ENCODE assay signal across 8 mouse cellular contexts in the genomic region with DNA sequence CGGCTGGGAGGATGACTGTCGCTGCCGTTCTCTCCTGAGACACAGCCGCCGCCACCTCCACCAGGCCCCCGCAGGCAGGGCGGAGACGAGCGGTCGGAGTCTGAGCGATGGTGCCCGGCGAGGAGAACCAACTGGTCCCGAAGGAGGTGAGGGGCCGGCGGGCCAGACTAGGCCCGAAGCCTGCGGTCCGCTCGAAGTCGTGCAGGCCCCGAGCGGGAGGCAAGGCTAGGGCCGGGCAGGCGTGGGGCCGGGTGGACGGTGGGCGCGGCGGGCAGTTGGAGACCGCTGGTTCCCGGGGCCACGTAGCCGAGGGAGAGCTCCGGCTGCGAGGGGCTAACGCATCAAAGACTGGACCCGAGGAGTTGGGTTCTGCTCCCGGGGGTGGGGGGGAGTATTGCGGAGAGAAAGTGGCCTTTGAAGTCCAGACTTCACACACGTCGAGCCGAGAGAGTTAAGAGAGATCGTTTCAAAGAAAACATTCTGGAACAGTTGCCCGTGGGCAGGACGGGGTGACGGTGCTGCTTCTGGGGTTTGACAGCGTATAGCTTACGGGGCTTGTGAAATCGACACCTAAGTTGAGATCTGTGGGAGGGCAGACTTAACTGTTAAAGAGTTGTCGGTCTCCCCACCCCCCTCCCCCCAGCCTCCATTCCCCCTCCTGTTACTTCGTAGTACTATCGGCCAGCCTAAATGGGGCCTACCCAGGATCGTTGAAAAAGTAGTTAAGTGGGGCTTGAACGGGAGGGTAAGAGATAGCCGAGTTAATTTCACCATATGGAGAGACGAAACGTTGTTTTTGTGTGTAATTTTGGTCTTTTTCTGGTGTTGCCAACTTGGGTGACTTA. TPM values are rescaled to one million over a fixed set of nuclear protein-coding genes. Genes with fewer than 3 reads are reported as not detected.
DNase-seq lines count a peak whose midpoint lies in the region; ATAC-seq lines count a peak whose summit lies in the region.

No protein-coding gene starts in this region.

- ATAC-seq in heart, embryonic 11.5 days (replicated peaks; ENCODE audit: insufficient number of reproducible peaks, low FRiP score, low TSS enrichment) = peak; percentile 66
- peak; percentile 49 for ATAC-seq in CD4-positive, CD25-positive, alpha-beta regulatory T cell, adult 4 months
- peak; percentile 61; the same call in 1 of the 2 replicates for ATAC-seq in heart, embryonic 13.5 days (ENCODE audit: extremely low read depth, insufficient number of reproducible peaks, low FRiP score, low TSS enrichment)

- H3K27ac ChIP-seq in heart, embryonic 11.5 days (ENCODE audit: low read depth, low read length) = peak overlapping the region; percentile 99
- peak overlapping the region; percentile 92 for H3K27ac ChIP-seq in brown adipose tissue, adult 24 weeks (replicated peaks; ENCODE audit: low read depth, low read length)
- peak overlapping the region; percentile 100 for H3K27ac ChIP-seq in heart, embryonic 13.5 days (replicated peaks)

- H3K4me1 ChIP-seq in heart, embryonic 11.5 days (ENCODE audit: control insufficient read depth, insufficient read depth, low read length) = peaks cover 27% of the 10 kb centered on the region
- H3K4me1 ChIP-seq in brown adipose tissue, adult 24 weeks (ENCODE audit: control insufficient read depth, insufficient read depth, insufficient read length, low read length) = peaks cover 11% of the 10 kb centered on the region
- H3K4me1 ChIP-seq in heart, embryonic 13.5 days = peaks cover 47% of the 10 kb centered on the region

- peak overlapping the region; percentile 92 for H3K4me2 ChIP-seq in heart, embryonic 11.5 days
- H3K4me2 ChIP-seq in heart, embryonic 13.5 days = peak overlapping the region; percentile 73

- peak overlapping the region; percentile 98 for H3K4me3 ChIP-seq in heart, embryonic 11.5 days (ENCODE audit: low read depth, low read length)
- H3K4me3 ChIP-seq in brown adipose tissue, adult 24 weeks (ENCODE audit: insufficient read depth, low read depth, low read length) = peak overlapping the region; percentile 86
- H3K4me3 ChIP-seq in heart, embryonic 13.5 days = peak overlapping the region; percentile 96

- H3K9me3 ChIP-seq in heart, embryonic 11.5 days (replicated peaks; ENCODE audit: control insufficient read depth, low read length) = no peaks in the 10 kb centered on the region
- no peaks in the 10 kb centered on the region for H3K9me3 ChIP-seq in heart, embryonic 13.5 days

- H3K9ac ChIP-seq in heart, embryonic 11.5 days (ENCODE audit: low read depth, low read length) = peak overlapping the region; percentile 100
- H3K9ac ChIP-seq in heart, embryonic 13.5 days = peak overlapping the region; percentile 100

- no peak for DNase-seq in heart, postnatal 4 days
- DNase-seq in liver = peak; percentile 64
- peak; percentile 82 for DNase-seq in neural tube, embryonic 10.5 days (ENCODE audit: extremely low spot score, low spot score)
- DNase-seq in right cerebral cortex, postnatal 4 days = no peak

- no peaks in the 10 kb centered on the region for H3K36me3 ChIP-seq in heart, embryonic 11.5 days (ENCODE audit: control insufficient read depth, insufficient read depth, low read length)
- H3K36me3 ChIP-seq in heart, embryonic 13.5 days = peaks cover under 1% of the 10 kb centered on the region; the same call in 1 of the 2 replicates

- under 1% methylated on average over 58 of the region's 58 CpGs for WGBS in heart, embryonic 11.5 days (ENCODE audit: insufficient replicate concordance)
- WGBS in heart, embryonic 13.5 days = under 1% methylated on average over 58 of the region's 58 CpGs

- no peaks in the 10 kb centered on the region for H3K27me3 ChIP-seq in heart, embryonic 11.5 days (ENCODE audit: control insufficient read depth, insufficient read depth, low read length)
- no peaks in the 10 kb centered on the region for H3K27me3 ChIP-seq in heart, embryonic 13.5 days (replicated peaks)

RNA-seq across cellular contexts. Expression of a gene that starts 0.5 kb away (rescaled TPM):
- 76.5 and 92.2 TPM in 2 replicates for polyA plus RNA-seq in heart, embryonic 11.5 days (2014; fragmentation: Nextera tagmentation; extraction: Ambion mirVana)
- total RNA-seq in heart, postnatal 4 days (2021) = 10 to 100 TPM; 90.9 to 91.6 TPM
- polyA plus RNA-seq in CD4-positive, CD25-positive, alpha-beta regulatory T cell, adult 4 months (2017; shearing (Covaris generic)) = 10 to 100 TPM; 16.1 to 23.4 TPM
- 37.8 and 39.5 TPM in 2 replicates for polyA plus RNA-seq in brown adipose tissue, adult 24 weeks (2012; ENCODE audit: insufficient read depth, insufficient read length, missing spikeins)
- polyA plus RNA-seq in heart, embryonic 13.5 days (2015; fragmentation: Nextera tagmentation; extraction: Ambion mirVana) = 57.4 and 58.8 TPM in 2 replicates

Comparison
In these comparisons a context has a peak if more than half of its experiments do, and no peak if none do; other contexts are left out.
1. DNase-seq: peak in liver (single experiment) and neural tube, embryonic 10.5 days (single experiment); none in heart, postnatal 4 days (single experiment) and right cerebral cortex, postnatal 4 days (single experiment).
2. Peak in every context shown above with its lines, with median percentiles within 50 percentile points of each other: ATAC-seq, H3K27ac ChIP-seq and H3K4me3 ChIP-seq.